Mouse (Mus musculus) CH12.LX (cell line): ENCODE measurements around the gene Golph3l. TPM values are rescaled to one million over a fixed set of nuclear protein-coding genes. Genes with fewer than 3 reads are reported as not detected.

Experiments used
- DNase-seq: peaks from one replicate; pipeline ENCODE4 v3.0.0-alpha.2; 2013; ENCODE audit errors: extremely low read depth
- H3K27ac ChIP-seq: 2 replicates; pipeline ENCODE4 v1.5.1; 2012; ENCODE audit warnings: low read depth, mild to moderate bottlenecking, control low read depth, moderate library complexity; ENCODE audit not compliant: insufficient read depth
- H3K27me3 ChIP-seq: replicated peaks from 2 replicates; pipeline ENCODE3; 2012; ENCODE audit warnings: inconsistent platforms
- H3K36me3 ChIP-seq, 2 experiments: replicated peaks in 1 of 2; 2 replicates each; pipeline versions ENCODE3 to v1.6.1; 2012; ENCODE audit warnings: inconsistent platforms in 1 of 2, low read length in 1 of 2, mild to moderate bottlenecking in 1 of 2, mixed read lengths in 1 of 2, moderate library complexity in 1 of 2; ENCODE audit not compliant: control insufficient read depth in 1 of 2, insufficient read depth in 1 of 2
- H3K4me1 ChIP-seq, 2 experiments: 2 replicates each; pipeline ENCODE4 v1.6.1; 2012; ENCODE audit warnings: inconsistent platforms in 1 of 2, moderate library complexity in 1 of 2; ENCODE audit not compliant: insufficient read depth in 2 of 2, control insufficient read depth in 1 of 2
- H3K4me2 ChIP-seq: 2 replicates; pipeline ENCODE4 v1.6.1; 2012; ENCODE audit warnings: low read depth, mild to moderate bottlenecking, control low read depth; ENCODE audit not compliant: poor library complexity, insufficient read depth, severe bottlenecking
- H3K4me3 ChIP-seq, 3 experiments: fragments of 150-350 bp in 1 of 3; sonication (generic) in 1 of 3; replicated peaks in 1 of 3; 2 replicates each; pipeline versions ENCODE3 to v1.5.1; 2011 to 2012; ENCODE audit warnings: low read depth in 2 of 3, low read length in 2 of 3, mild to moderate bottlenecking in 2 of 3, moderate library complexity in 2 of 3, control low read depth in 1 of 3, improper control_type of control experiment in 1 of 3, inconsistent platforms in 1 of 3, mixed read lengths in 1 of 3; ENCODE audit not compliant: poor library complexity in 1 of 3
- H3K79me2 ChIP-seq: replicated peaks from 2 replicates; pipeline ENCODE4 v1.6.1; 2012; ENCODE audit warnings: mild to moderate bottlenecking, moderate library complexity; ENCODE audit not compliant: control insufficient read depth, poor library complexity, insufficient read depth, severe bottlenecking; ENCODE audit errors: extremely low read depth
- H3K9ac ChIP-seq: 2 replicates; pipeline ENCODE4 v1.6.1; 2012; ENCODE audit warnings: low read depth, mild to moderate bottlenecking, control low read depth, moderate library complexity; ENCODE audit not compliant: insufficient read depth
- H3K9me3 ChIP-seq: replicated peaks from 2 replicates; pipeline ENCODE3; 2012; ENCODE audit warnings: low read length, inconsistent platforms, mixed read lengths
- CHD1 ChIP-seq: IDR thresholded peaks from 2 replicates; pipeline ENCODE4 v1.6.1; 2012; ENCODE audit warnings: low read depth, low read length, improper control_type of control experiment, inconsistent platforms
- CHD2 ChIP-seq: IDR thresholded peaks from 2 replicates; pipeline ENCODE4 v1.6.1; 2011; ENCODE audit warnings: low read length, improper control_type of control experiment
- CTCF ChIP-seq, 2 experiments: IDR thresholded peaks in 1 of 2; conservative IDR thresholded peaks in 1 of 2; 2 replicates each; pipeline ENCODE4 v1.5.1; 2011 to 2012; ENCODE audit warnings: low read depth in 2 of 2, low read length in 2 of 2, improper control_type of control experiment in 1 of 2, inconsistent platforms in 1 of 2, mild to moderate bottlenecking in 1 of 2, moderate library complexity in 1 of 2
- E2F4 ChIP-seq: IDR thresholded peaks from 2 replicates; pipeline ENCODE4 v1.6.1; 2011; ENCODE audit warnings: low read depth, low read length, improper control_type of control experiment; ENCODE audit not compliant: insufficient replicate concordance
- ETS1 ChIP-seq: conservative IDR thresholded peaks from 2 replicates; pipeline ENCODE4 v1.6.1; 2012; ENCODE audit warnings: low read depth, mild to moderate bottlenecking, inconsistent platforms, low read length, improper control_type of control experiment, moderate library complexity
- HCFC1 ChIP-seq: IDR thresholded peaks from 2 replicates; pipeline ENCODE4 v1.6.1; 2012; ENCODE audit warnings: low read depth, mild to moderate bottlenecking, inconsistent platforms, low read length, improper control_type of control experiment
- JUND ChIP-seq: conservative IDR thresholded peaks from 2 replicates; pipeline ENCODE4 v1.6.1; 2011; ENCODE audit warnings: low read depth, low read length, improper control_type of control experiment
- KAT2A ChIP-seq: IDR thresholded peaks from 2 replicates; pipeline ENCODE4 v1.6.1; 2012; ENCODE audit warnings: low read length, improper control_type of control experiment, inconsistent platforms; ENCODE audit not compliant: insufficient replicate concordance
- MAZ ChIP-seq: IDR thresholded peaks from 2 replicates; pipeline ENCODE4 v1.6.1; 2012; ENCODE audit warnings: low read depth, mild to moderate bottlenecking, inconsistent platforms, low read length, improper control_type of control experiment, moderate library complexity
- MEF2A ChIP-seq: IDR thresholded peaks from 2 replicates; pipeline ENCODE4 v1.6.1; 2014; ENCODE audit warnings: low read depth, mild to moderate bottlenecking, inconsistent platforms, low read length, improper control_type of control experiment, borderline replicate concordance
- MYC ChIP-seq: IDR thresholded peaks from 2 replicates; pipeline ENCODE4 v1.6.1; 2011; ENCODE audit warnings: low read depth, mild to moderate bottlenecking, improper control_type of control experiment, low read length
- NELFE ChIP-seq: IDR thresholded peaks from 2 replicates; pipeline ENCODE4 v1.6.1; 2011; ENCODE audit warnings: low read depth, low read length, improper control_type of control experiment
- NRF1 ChIP-seq: IDR thresholded peaks from 2 replicates; pipeline ENCODE4 v1.6.1; 2014; ENCODE audit warnings: low read depth, mild to moderate bottlenecking, inconsistent platforms, low read length, improper control_type of control experiment, moderate library complexity
- POLR2A ChIP-seq: IDR thresholded peaks from 2 replicates; pipeline ENCODE4 v1.6.1; 2011; ENCODE audit warnings: low read depth, mild to moderate bottlenecking, improper control_type of control experiment, low read length
- RAD21 ChIP-seq: IDR thresholded peaks from 2 replicates; pipeline ENCODE4 v1.6.1; 2011; ENCODE audit warnings: low read depth, mild to moderate bottlenecking, low read length, improper control_type of control experiment, moderate library complexity
- SIN3A ChIP-seq: IDR thresholded peaks from 2 replicates; pipeline ENCODE4 v1.6.1; 2012; ENCODE audit warnings: low read length, improper control_type of control experiment, inconsistent platforms
- TBP ChIP-seq: conservative IDR thresholded peaks from 2 replicates; pipeline ENCODE4 v1.6.1; 2011; ENCODE audit warnings: low read depth, low read length, improper control_type of control experiment
- TCF12 ChIP-seq: IDR thresholded peaks from 2 replicates; pipeline ENCODE4 v1.6.1; 2014; ENCODE audit warnings: low read depth, mild to moderate bottlenecking, inconsistent platforms, low read length, improper control_type of control experiment
- UBTF ChIP-seq: IDR thresholded peaks from 2 replicates; pipeline ENCODE4 v1.6.1; 2012; ENCODE audit warnings: low read depth, mild to moderate bottlenecking, inconsistent platforms, low read length, improper control_type of control experiment, moderate library complexity
- USF1 ChIP-seq: IDR thresholded peaks from 2 replicates; pipeline ENCODE4 v1.6.1; 2014; ENCODE audit warnings: low read depth, mild to moderate bottlenecking, inconsistent platforms, low read length, improper control_type of control experiment
- ZC3H11A ChIP-seq: IDR thresholded peaks from 2 replicates; pipeline ENCODE4 v1.6.1; 2012; ENCODE audit warnings: low read depth, mild to moderate bottlenecking, inconsistent platforms, low read length, improper control_type of control experiment
- ZMIZ1 ChIP-seq: IDR thresholded peaks from 2 replicates; pipeline ENCODE4 v1.6.1; 2012; ENCODE audit warnings: low read depth, mild to moderate bottlenecking, inconsistent platforms, low read length, improper control_type of control experiment
- ZNF384 ChIP-seq: IDR thresholded peaks from 2 replicates; pipeline ENCODE4 v1.6.1; 2012; ENCODE audit warnings: low read depth, low read length, improper control_type of control experiment, inconsistent platforms
- dilution Hi-C: fragments of 300-500 bp; cut with MboI; formaldehyde crosslinking; loops from 2 replicates; pipeline ENCODE4 v1.14.3; 2020; ENCODE audit warnings: low sequenced_read_pairs; ENCODE audit not compliant: extremely low pct_unique_long_range_greater_than_20kb, extremely low pct_ligation_motif_present
- in situ Hi-C: fragments of 300-500 bp; cut with MboI; formaldehyde crosslinking; loops from 3 replicates; pipeline ENCODE4 v1.14.3; 2019; ENCODE audit warnings: low sequenced_read_pairs, low pct_ligation_motif_present, low pct_unique_long_range_greater_than_20kb, mixed read lengths
- polyA plus RNA-seq: library from polyadenylated mRNA; unstranded; fragments of >175 nt; gene quantifications from 2 replicates; pipeline ENCODE4 v1.2.1, GENCODE M21; 2012; ENCODE audit warnings: low read depth; ENCODE audit not compliant: insufficient read length
- total RNA-seq, 2 experiments: library from RNA; depleted of rRNA; stranded (reverse); fragments of 300-350 nt in 1 of 2; fragments of >200 nt in 1 of 2; gene quantifications; 2 replicates each; pipeline ENCODE4 v1.2.3; 2012 to 2014

The Golph3l gene
- total and polyA plus RNA-seq, 3 experiments, result 22.7 to 36.9 (median 23.4) TPM

GRCm38 (mm10) chr3:95659948-95660347 lies 71.2 kb downstream of the Golph3l start:
- peaks cover 11 to 53% of the 10 kb centered on the region in 2 experiments for H3K4me1 ChIP-seq
- in situ Hi-C loops, result loop anchor here (10.0 kb wide), 1 partner anchor 565 kb away; the partner anchor contains the start of genes Hist2h2ac and Hist2h2be
- no peak for DNase-seq

GRCm38 (mm10) chr3:95660788-95661478 lies 72.2 kb downstream of the Golph3l start:
- H3K27ac ChIP-seq, result peak overlapping the region; percentile 34; the same call in 1 of the 2 replicates
- in situ Hi-C loops (no loop called here), dilution Hi-C loops (no loop called here)
- H3K9me3 ChIP-seq, result no peaks in the 10 kb centered on the region
- H3K79me2 ChIP-seq, result peaks cover 67% of the 10 kb centered on the region
- H3K4me2 ChIP-seq, result peak overlapping the region; percentile 93
- no peaks in the 10 kb centered on the region for H3K27me3 ChIP-seq
- no peak for TF ChIP-seq MYC
- no peak for TF ChIP-seq NELFE
- 0 out of 2 replicates have a peak, but pooled peaks have one; percentile 16 for TF ChIP-seq CHD2
- TF ChIP-seq MAZ, result no peak
- no peak for TF ChIP-seq UBTF
- TF ChIP-seq TBP, result no peak
- TF ChIP-seq TCF12, result no peak
- peak; percentile 9; the same call in 1 of the 2 replicates for TF ChIP-seq ETS1
- TF ChIP-seq KAT2A, result no peak
- no peak for TF ChIP-seq RAD21
- TF ChIP-seq HCFC1, result no peak
- TF ChIP-seq E2F4, result no peak
- no peak for TF ChIP-seq ZNF384
- peak in 1 of 2 experiments; percentile 1; a peak in 1 of 4 replicates for TF ChIP-seq CTCF (conservative IDR thresholded peaks at IDR 0.05 in 1 of 2, IDR thresholded peaks at IDR 0.05 in 1 of 2; ENCODE audit: low read depth in 2 of 2, low read length in 2 of 2)
- no peak for TF ChIP-seq USF1
- no peak for TF ChIP-seq ZC3H11A
- TF ChIP-seq SIN3A, result peak; percentile 76; the same call in 1 of the 2 replicates
- peak; percentile 57; the same call in 1 of the 2 replicates for TF ChIP-seq ZMIZ1
- TF ChIP-seq MEF2A, result no peak
- no peak for TF ChIP-seq JUND
- H3K4me1 ChIP-seq, result peaks cover 7 to 52% of the 10 kb centered on the region in 2 experiments
- H3K9ac ChIP-seq, result peak overlapping the region; percentile 97
- H3K36me3 ChIP-seq, result peaks cover 34 to 55% of the 10 kb centered on the region in 2 experiments
- H3K4me3 ChIP-seq, result peak overlapping the region; percentile 91 to 98 (median 91)
- no peak for DNase-seq

More at GRCm38 (mm10) chr3:95659948-95660347, 71.2 kb downstream of the Golph3l start:
- dilution Hi-C loops, result no loop called here
- peak overlapping the region; percentile 84 for H3K27ac ChIP-seq
- H3K9me3 ChIP-seq, result no peaks in the 10 kb centered on the region
- TF ChIP-seq ZMIZ1 (peak; percentile 66; the same call in 1 of the 2 replicates), SIN3A (peak; percentile 15; the same call in 1 of the 2 replicates), POLR2A (no peak), CHD1 (peak; percentile 77; the same call in 1 of the 2 replicates), NRF1 (no peak), UBTF (peak; percentile 7; the same call in 1 of the 2 replicates)
- H3K4me2 ChIP-seq, result peak overlapping the region; percentile 93
- H3K79me2 ChIP-seq, result peaks cover 59% of the 10 kb centered on the region
- H3K9ac ChIP-seq, result peak overlapping the region; percentile 97
- H3K4me3 ChIP-seq, result peak overlapping the region; percentile 91 to 98 (median 91)
- peaks cover 34 to 50% of the 10 kb centered on the region in 2 experiments for H3K36me3 ChIP-seq
- H3K27me3 ChIP-seq, result no peaks in the 10 kb centered on the region
